Mouse (Mus musculus) stomach, postnatal 0 days (tissue): ENCODE measurements at regions not wholly inside any gene's neighbourhood (a gene's known extent, or its start where the extent isn't known, plus 50 kb on each side); places are given as distances from the start of the nearest gene placed in this dataset.

ENCODE experiments used
- ATAC-seq: fragments of 200-750 bp; cut with Nextera tagmentation; 2 replicates; pipeline ENCODE4 v1.8.0; 2017; ENCODE audit not compliant: low FRiP score, low TSS enrichment
- DNase-seq: peaks from one replicate; pipeline ENCODE4 v3.0.0-alpha.2; 2016; ENCODE audit warnings: low spot score
- H3K27ac ChIP-seq: fragments of 300-500 bp; sonication (generic); replicated peaks from 2 replicates; pipeline ENCODE4 v1.5.1; 2014; ENCODE audit warnings: mild to moderate bottlenecking, control low read depth
- H3K27me3 ChIP-seq: fragments of 300-500 bp; sonication (generic); 2 replicates; pipeline ENCODE4 v1.6.1; 2014; ENCODE audit warnings: low read length; ENCODE audit not compliant: control insufficient read depth, insufficient read depth
- H3K36me3 ChIP-seq: fragments of 300-500 bp; sonication (generic); 2 replicates; pipeline ENCODE4 v1.6.1; 2014; ENCODE audit warnings: low read length, mixed read lengths; ENCODE audit not compliant: control insufficient read depth, insufficient read depth
- H3K4me1 ChIP-seq: fragments of 300-500 bp; sonication (generic); replicated peaks from 2 replicates; pipeline ENCODE4 v1.6.1; 2014; ENCODE audit warnings: antibody characterized with exemption; ENCODE audit not compliant: control insufficient read depth, insufficient read depth
- H3K4me2 ChIP-seq: fragments of 300-500 bp; sonication (generic); replicated peaks from 2 replicates; pipeline ENCODE4 v1.6.1; 2014; ENCODE audit warnings: low read depth, mild to moderate bottlenecking, control low read depth, moderate library complexity
- H3K4me3 ChIP-seq: fragments of 300-500 bp; sonication (generic); 2 replicates; pipeline ENCODE4 v1.5.1; 2014; ENCODE audit warnings: low read depth, low read length, control low read depth
- H3K9ac ChIP-seq: fragments of 300-500 bp; sonication (generic); 2 replicates; pipeline ENCODE4 v1.6.1; 2014; ENCODE audit warnings: mild to moderate bottlenecking, low read length, control low read depth, mixed read lengths
- H3K9me3 ChIP-seq: fragments of 300-500 bp; sonication (generic); 2 replicates; pipeline ENCODE4 v1.6.1; 2016; ENCODE audit warnings: low read length; ENCODE audit not compliant: control insufficient read depth
- CTCF ChIP-seq: IDR thresholded peaks from 2 replicates; pipeline ENCODE4 v1.5.1; 2016; ENCODE audit warnings: antibody characterized with exemption, low read depth, mild to moderate bottlenecking, moderate library complexity
- EP300 ChIP-seq: optimal IDR thresholded peaks from 2 replicates; pipeline ENCODE3; 2016; ENCODE audit warnings: antibody characterized with exemption
- WGBS: fragments of 180-500 bp; shearing (Covaris S2); extraction: QIAGEN DNeasy Blood & Tissue Kit; methylation state at CpG from one replicate; pipeline ENCODE4 v1.1.7; 2014; 5-methylcytosine and 5-hydroxymethylcytosine counted together

- no peaks in the 10 kb centered on the region for H3K4me1 ChIP-seq
- TF ChIP-seq CTCF (no peak), EP300 (no peak)
- WGBS = 78% methylated on average over 12 of the region's 12 CpGs
Observed at GRCm38 (mm10) chr9:43866802-43867201, 123.0 kb downstream of the Nectin1 start.

GRCm38 (mm10) chr9:43873841-43874240 lies 130.1 kb downstream of the Nectin1 start:
- DNase-seq = no peak
- TF ChIP-seq CTCF (no peak), EP300 (no peak)
- ATAC-seq = no peak

More at GRCm38 (mm10) chr9:43866802-43867201, 123.0 kb downstream of the Nectin1 start:
- H3K9me3 ChIP-seq = no peaks in the 10 kb centered on the region
- H3K4me2 ChIP-seq = no peak overlapping the region
- H3K9ac ChIP-seq = no peak overlapping the region
- DNase-seq (no peak), ATAC-seq (no peak)
- H3K27me3 ChIP-seq = no peaks in the 10 kb centered on the region; the same call in 1 of the 2 replicates
- no peaks in the 10 kb centered on the region for H3K36me3 ChIP-seq
- no peak overlapping the region for H3K27ac ChIP-seq
- no peak overlapping the region for H3K4me3 ChIP-seq

GRCm38 (mm10) chr9:43874332-43874731 lies 130.5 kb downstream of the Nectin1 start:
- DNase-seq (no peak), ATAC-seq (no peak)
- H3K4me3 ChIP-seq = no peak overlapping the region
- H3K36me3 ChIP-seq = no peaks in the 10 kb centered on the region
- H3K9ac ChIP-seq = no peak overlapping the region
- no peak overlapping the region for H3K27ac ChIP-seq
- H3K4me2 ChIP-seq = no peak overlapping the region
- H3K27me3 ChIP-seq = no peaks in the 10 kb centered on the region; the same call in 1 of the 2 replicates
- no peak for TF ChIP-seq EP300
- TF ChIP-seq CTCF = no peak
- H3K9me3 ChIP-seq = no peaks in the 10 kb centered on the region
- WGBS = 64% methylated on average over 5 of the region's 5 CpGs
- no peaks in the 10 kb centered on the region for H3K4me1 ChIP-seq

More at GRCm38 (mm10) chr9:43873841-43874240, 130.1 kb downstream of the Nectin1 start:
- Histone ChIP-seq H3K9ac (no peak overlapping the region), H3K4me3 (no peak overlapping the region), H3K9me3 (no peaks in the 10 kb centered on the region), H3K4me2 (no peak overlapping the region), H3K36me3 (no peaks in the 10 kb centered on the region), H3K4me1 (no peaks in the 10 kb centered on the region), H3K27me3 (no peaks in the 10 kb centered on the region; the same call in 1 of the 2 replicates), H3K27ac (no peak overlapping the region)
- 57% methylated on average over 2 of the region's 2 CpGs for WGBS

GRCm38 (mm10) chr9:43879220-43879968 lies 135.6 kb downstream of the Nectin1 start:
- TF ChIP-seq CTCF (no peak), EP300 (no peak)
- Histone ChIP-seq H3K4me2 (no peak overlapping the region; the same call in 1 of the 2 replicates), H3K4me3 (peak overlapping the region; percentile 14), H3K36me3 (no peaks in the 10 kb centered on the region), H3K27ac (no peak overlapping the region), H3K4me1 (no peaks in the 10 kb centered on the region), H3K9ac (no peak overlapping the region), H3K9me3 (no peaks in the 10 kb centered on the region), H3K27me3 (peaks cover 3% of the 10 kb centered on the region; the same call in 1 of the 2 replicates)
- ATAC-seq (no peak), DNase-seq (no peak)
- 2% methylated on average over 24 of the region's 24 CpGs for WGBS

- peaks cover 3% of the 10 kb centered on the region; the same call in 1 of the 2 replicates for H3K27me3 ChIP-seq
- peak overlapping the region; percentile 14 for H3K4me3 ChIP-seq
- DNase-seq (no peak), ATAC-seq (no peak)
- no peaks in the 10 kb centered on the region for H3K36me3 ChIP-seq
- H3K4me1 ChIP-seq = no peaks in the 10 kb centered on the region
- no peak overlapping the region for H3K27ac ChIP-seq
- TF ChIP-seq CTCF = no peak
- TF ChIP-seq EP300 = no peak
- under 1% methylated on average over 26 of the region's 26 CpGs for WGBS
- no peak overlapping the region for H3K9ac ChIP-seq
- H3K9me3 ChIP-seq = no peaks in the 10 kb centered on the region
- no peak overlapping the region for H3K4me2 ChIP-seq
Observed at GRCm38 (mm10) chr9:43879969-43880396, 136.2 kb downstream of the Nectin1 start.

- Histone ChIP-seq H3K9ac (no peak overlapping the region), H3K4me2 (no peak overlapping the region), H3K4me1 (no peaks in the 10 kb centered on the region), H3K4me3 (no peak overlapping the region), H3K27ac (no peak overlapping the region), H3K36me3 (no peaks in the 10 kb centered on the region), H3K27me3 (no peaks in the 10 kb centered on the region), H3K9me3 (no peaks in the 10 kb centered on the region)
- no peak for DNase-seq
- TF ChIP-seq EP300 (no peak), CTCF (no peak)
- ATAC-seq = no peak
- 41% methylated on average over 6 of the region's 6 CpGs for WGBS
Observed at GRCm38 (mm10) chr9:43893086-43893485, 149.3 kb downstream of the Nectin1 start.
